Mouse (Mus musculus) forebrain, embryonic 13.5 days (tissue): ENCODE measurements around the gene Tex101. TPM values are rescaled to one million over a fixed set of nuclear protein-coding genes. Genes with fewer than 3 reads are reported as not detected.
"Not testable (repeated sequence)": the region's sequence is repeated elsewhere in the genome, so short reads cannot be mapped to it uniquely, and the experiment has no call there.

Experiments used
- ATAC-seq: fragments of 200-750 bp; cut with Nextera tagmentation; 2 replicates; pipeline ENCODE4 v1.8.0; 2017
- H3K27ac ChIP-seq: fragments of 300-500 bp; sonication (generic); 2 replicates; pipeline ENCODE4 v1.5.1; 2015; ENCODE audit warnings: inconsistent platforms, mild to moderate bottlenecking, moderate library complexity
- H3K27me3 ChIP-seq: fragments of 300-500 bp; sonication (generic); 2 replicates; pipeline ENCODE4 v1.6.1; 2015; ENCODE audit warnings: mild to moderate bottlenecking, inconsistent platforms
- H3K36me3 ChIP-seq: fragments of 300-500 bp; sonication (generic); 2 replicates; pipeline ENCODE4 v1.6.1; 2015; ENCODE audit warnings: mild to moderate bottlenecking, inconsistent platforms; ENCODE audit not compliant: poor library complexity, severe bottlenecking
- H3K4me1 ChIP-seq: fragments of 300-500 bp; sonication (generic); 2 replicates; pipeline ENCODE4 v1.6.1; 2015; ENCODE audit warnings: inconsistent platforms
- H3K4me2 ChIP-seq: fragments of 300-500 bp; sonication (generic); 2 replicates; pipeline ENCODE4 v1.6.1; 2015; ENCODE audit warnings: inconsistent platforms, mild to moderate bottlenecking, moderate library complexity
- H3K4me3 ChIP-seq: fragments of 300-500 bp; sonication (generic); 2 replicates; pipeline ENCODE4 v1.5.1; 2015; ENCODE audit warnings: mild to moderate bottlenecking, inconsistent platforms
- H3K9ac ChIP-seq: fragments of 300-500 bp; sonication (generic); 2 replicates; pipeline ENCODE4 v1.6.1; 2015; ENCODE audit warnings: mild to moderate bottlenecking, inconsistent platforms
- H3K9me3 ChIP-seq: fragments of 300-500 bp; sonication (generic); replicated peaks from 2 replicates; pipeline ENCODE4 v1.6.1; 2016; ENCODE audit warnings: inconsistent platforms
- WGBS: fragments of 180-500 bp; shearing (Covaris S2); methylation state at CpG from one replicate; pipeline ENCODE4 v1.1.7; 2015; 5-methylcytosine and 5-hydroxymethylcytosine counted together
- polyA plus RNA-seq: library from polyadenylated mRNA; unstranded; fragments of >200 nt; fragmentation: Nextera tagmentation; extraction: Ambion mirVana; gene quantifications from 2 replicates; pipeline ENCODE4 v1.2.1, GENCODE M21; 2015

The Tex101 gene
- polyA plus RNA-seq, 1 experiment from 2014 or later: not detected

DNA sequence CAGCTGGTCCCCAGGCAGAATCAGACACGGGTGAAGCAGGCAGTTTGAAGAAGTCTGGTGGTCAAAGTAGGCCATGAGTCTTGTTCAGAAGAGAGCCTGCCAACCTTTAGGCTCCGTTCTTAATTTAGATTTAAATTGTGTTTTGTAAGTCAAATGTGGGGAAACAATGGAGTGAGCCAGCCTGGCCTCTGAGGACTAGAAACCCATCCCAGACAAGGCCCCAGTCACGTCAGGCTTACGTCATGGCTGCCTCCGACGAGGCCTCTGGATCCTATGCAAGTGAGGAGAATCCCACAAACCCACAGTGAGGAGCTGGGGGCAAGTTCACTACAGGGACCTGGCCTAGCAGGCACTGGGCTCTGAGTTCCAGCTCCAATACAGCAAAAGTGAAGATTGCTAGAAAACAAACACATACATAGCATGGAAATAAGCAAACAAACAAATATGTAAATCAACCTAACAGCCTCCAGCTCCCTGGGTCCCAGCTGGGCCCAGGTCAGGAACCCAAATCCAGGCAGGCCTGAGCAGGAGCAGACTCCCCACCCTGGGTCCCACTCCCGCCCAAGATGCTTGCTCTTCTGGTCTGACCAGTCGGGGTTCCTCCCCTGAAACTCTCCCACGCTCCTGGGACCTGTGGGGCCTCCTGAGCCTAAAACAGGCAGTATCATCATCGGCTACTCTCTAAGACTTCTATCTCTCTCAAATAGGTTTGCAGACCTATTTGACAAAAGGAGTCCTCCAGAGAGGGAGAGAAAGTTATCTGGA, 46.2 kb downstream of the Tex101 start:
- H3K4me2 ChIP-seq: no peak overlapping the region
- no peaks in the 10 kb centered on the region for H3K9me3 ChIP-seq
- H3K9ac ChIP-seq: no peak overlapping the region
- WGBS: 71% methylated on average over 10 of the region's 10 CpGs
- ATAC-seq: no peak
- H3K36me3 ChIP-seq: no peaks in the 10 kb centered on the region
- peaks cover 11% of the 10 kb centered on the region for H3K4me1 ChIP-seq
- H3K27me3 ChIP-seq: 0 out of 2 replicates have a peak, but pooled peaks cover 7% of the 10 kb centered on the region
- H3K4me3 ChIP-seq: no peak overlapping the region
- no peak overlapping the region for H3K27ac ChIP-seq

DNA sequence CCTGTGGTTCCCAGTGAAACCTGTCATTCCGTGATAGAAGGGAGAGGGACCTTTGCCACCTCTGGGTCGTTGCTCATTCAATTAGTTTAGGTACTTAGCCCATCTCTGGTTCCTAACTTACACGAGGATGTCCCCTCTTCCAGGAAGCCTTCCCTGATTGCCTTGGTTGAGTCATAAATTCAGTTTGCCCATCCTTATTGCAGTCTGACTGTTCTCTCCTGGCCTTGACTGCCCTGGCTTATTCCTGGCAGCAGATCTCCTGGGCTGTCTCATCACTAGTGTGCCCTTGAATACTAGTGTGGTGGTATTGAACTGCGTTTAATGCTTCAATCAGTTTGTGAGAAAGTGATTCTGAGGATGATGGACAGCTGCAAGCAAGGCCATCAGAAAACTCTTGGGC, 46.8 kb downstream of the Tex101 start:
- no peak overlapping the region for H3K27ac ChIP-seq
- H3K4me1 ChIP-seq: peaks cover 11% of the 10 kb centered on the region
- H3K4me2 ChIP-seq: no peak overlapping the region
- H3K9me3 ChIP-seq: no peaks in the 10 kb centered on the region
- H3K4me3 ChIP-seq: no peak overlapping the region
- 65% methylated on average over 4 of the region's 4 CpGs for WGBS
- no peak for ATAC-seq
- no peaks in the 10 kb centered on the region for H3K36me3 ChIP-seq
- no peak overlapping the region for H3K9ac ChIP-seq
- 0 out of 2 replicates have a peak, but pooled peaks cover 4% of the 10 kb centered on the region for H3K27me3 ChIP-seq

DNA sequence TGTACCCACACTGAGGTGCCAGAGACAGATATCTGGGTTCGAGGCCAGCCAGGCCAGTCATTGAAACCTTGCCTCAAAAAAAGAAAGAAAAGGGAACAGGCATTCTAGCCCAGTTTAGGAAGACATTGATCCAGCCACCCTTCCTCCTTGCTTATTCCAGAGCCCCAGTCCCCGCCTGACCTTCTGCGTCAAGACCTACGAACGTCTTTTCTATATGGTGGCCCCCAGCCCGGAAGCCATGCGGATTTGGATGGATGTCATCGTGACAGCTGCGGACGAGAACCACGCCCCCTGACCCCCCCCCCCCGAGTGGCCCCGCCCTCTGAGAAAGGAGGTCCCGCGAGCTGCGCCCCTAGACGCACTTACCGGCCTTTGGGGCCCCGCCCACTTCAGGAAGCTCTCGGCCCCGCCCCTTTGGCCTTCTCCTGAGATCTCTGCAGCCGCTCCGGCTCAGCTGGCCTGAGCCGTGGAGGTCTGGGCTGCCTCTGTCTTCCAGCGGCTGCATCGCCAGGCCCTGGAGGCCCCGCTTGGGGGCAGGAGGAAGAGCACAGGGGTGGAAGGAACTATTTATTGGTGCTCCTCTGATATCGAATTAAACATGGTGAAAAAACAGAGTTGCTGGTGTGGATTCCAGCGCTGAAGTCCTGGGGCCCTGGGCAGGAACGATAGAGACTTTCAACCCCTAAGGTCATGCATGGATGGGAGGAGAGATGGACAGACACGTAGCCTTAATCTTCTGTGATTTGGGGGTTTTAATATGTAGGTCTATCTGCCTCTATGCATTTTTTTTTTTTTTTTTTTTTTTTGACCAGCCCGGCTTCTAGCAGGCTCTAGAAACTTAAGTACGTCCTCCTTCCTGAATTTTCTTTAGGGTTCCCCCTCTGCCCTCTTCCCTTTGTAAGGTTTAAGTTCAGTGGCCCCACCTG, 47.5 kb downstream of the Tex101 start:
- H3K27me3 ChIP-seq: 0 out of 2 replicates have a peak, but pooled peaks cover 2% of the 10 kb centered on the region
- H3K36me3 ChIP-seq: no peaks in the 10 kb centered on the region
- H3K4me3 ChIP-seq: peak overlapping the region; percentile 30
- H3K4me2 ChIP-seq: peak overlapping the region; percentile 56
- peak overlapping the region; percentile 51; the same call in 1 of the 2 replicates for H3K9ac ChIP-seq
- peaks cover 11% of the 10 kb centered on the region for H3K4me1 ChIP-seq
- WGBS: 10% methylated on average over 28 of the region's 33 CpGs
- H3K9me3 ChIP-seq: no peaks in the 10 kb centered on the region
- H3K27ac ChIP-seq: no peak overlapping the region
- ATAC-seq: peak; percentile 85

DNA sequence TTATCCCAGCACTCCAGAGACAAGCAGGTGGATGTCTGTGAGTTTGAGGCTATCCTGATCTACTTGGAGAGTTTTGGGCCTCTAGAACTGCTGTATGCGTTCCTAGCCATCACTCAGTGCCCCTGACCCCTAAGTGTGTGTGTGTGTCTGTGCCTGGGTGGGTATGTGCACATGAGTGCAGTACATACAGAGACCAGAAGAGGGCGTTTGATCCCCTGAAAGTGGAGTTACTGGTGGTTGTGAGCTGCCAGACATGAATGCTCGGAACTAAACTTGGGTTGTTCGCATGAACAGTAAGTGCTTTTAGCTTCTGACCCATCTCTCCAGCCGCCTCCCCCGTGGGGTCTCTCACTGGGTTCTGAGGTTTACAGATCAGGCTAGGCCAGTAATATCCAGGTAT, 53.5 kb downstream of the Tex101 start:
- Histone ChIP-seq H3K4me2 (no peak overlapping the region), H3K27me3 (no peaks in the 10 kb centered on the region), H3K4me1 (0 out of 2 replicates have a peak, but pooled peaks cover 4% of the 10 kb centered on the region), H3K9ac (no peak overlapping the region), H3K9me3 (peaks cover 8% of the 10 kb centered on the region; the same call in 1 of the 2 replicates), H3K27ac (no peak overlapping the region), H3K4me3 (no peak overlapping the region), H3K36me3 (no peaks in the 10 kb centered on the region)
- 80% methylated on average over 6 of the region's 6 CpGs for WGBS
- ATAC-seq: no peak

DNA sequence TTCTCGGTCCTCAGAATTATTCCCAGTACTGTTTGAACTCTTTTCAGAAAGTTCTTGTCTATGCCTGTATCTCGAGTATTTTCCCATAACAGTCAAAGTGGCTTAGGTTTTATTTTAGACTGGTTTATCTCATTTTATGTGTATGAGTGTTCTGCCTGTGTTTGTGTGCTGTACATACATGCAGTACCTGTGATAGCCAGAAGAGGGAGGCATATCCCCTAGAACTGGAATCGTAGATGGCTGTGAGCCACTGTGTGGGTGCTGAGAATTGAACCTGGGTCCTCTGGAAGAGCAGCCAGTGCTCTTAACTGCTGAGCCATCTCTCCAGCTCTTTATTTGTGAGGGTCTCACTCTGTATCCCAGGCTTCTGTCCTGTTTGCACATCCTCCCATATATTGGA, 55.3 kb downstream of the Tex101 start:
- Histone ChIP-seq H3K27ac (no peak overlapping the region), H3K9me3 (peaks cover 8% of the 10 kb centered on the region; the same call in 1 of the 2 replicates), H3K4me1 (0 out of 2 replicates have a peak, but pooled peaks cover 4% of the 10 kb centered on the region), H3K9ac (no peak overlapping the region), H3K4me3 (no peak overlapping the region), H3K4me2 (no peak overlapping the region), H3K27me3 (no peaks in the 10 kb centered on the region), H3K36me3 (no peaks in the 10 kb centered on the region)
- WGBS: 79% methylated on average over 3 of the region's 3 CpGs
- no peak for ATAC-seq

DNA sequence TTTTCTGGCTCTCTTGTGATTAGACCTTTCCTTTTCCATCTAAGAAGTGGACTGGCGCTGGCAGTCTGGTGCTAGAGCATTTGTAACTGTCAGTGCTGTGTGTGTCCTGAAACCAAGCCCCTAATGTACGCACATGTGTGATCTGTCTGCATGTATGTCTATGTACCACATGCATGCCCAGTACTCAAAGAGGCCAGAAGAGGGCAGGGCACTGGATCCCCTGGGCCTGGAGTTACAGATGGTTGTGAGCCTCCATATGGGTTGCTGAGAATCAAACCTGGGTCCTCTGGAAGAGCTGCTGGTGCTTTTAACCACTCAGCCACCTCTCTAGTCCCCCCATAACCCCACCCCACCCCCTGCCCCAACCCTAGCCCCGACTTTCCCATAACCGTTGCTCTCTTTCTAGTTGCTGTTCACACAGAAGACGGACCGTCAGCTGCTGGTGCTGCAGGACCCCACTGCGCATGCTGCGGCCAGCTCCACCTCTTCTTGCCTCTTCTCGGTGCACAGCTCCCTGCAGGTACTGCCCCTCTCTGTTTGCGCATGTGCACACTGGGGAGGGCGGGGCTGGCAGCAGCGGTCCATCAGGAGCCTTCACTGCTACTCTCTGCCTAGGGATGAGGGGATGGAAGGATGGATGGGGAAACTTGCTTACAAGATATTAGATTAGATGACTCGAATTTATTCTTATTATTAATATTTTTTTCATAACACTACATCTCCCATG, 56.6 kb downstream of the Tex101 start:
- no peaks in the 10 kb centered on the region for H3K36me3 ChIP-seq
- 0 out of 2 replicates have a peak, but pooled peaks cover 4% of the 10 kb centered on the region for H3K27me3 ChIP-seq
- H3K9me3 ChIP-seq: peaks cover 8% of the 10 kb centered on the region; the same call in 1 of the 2 replicates
- H3K4me2 ChIP-seq: no peak overlapping the region
- 43% methylated on average over 13 of the region's 13 CpGs for WGBS
- no peak overlapping the region for H3K9ac ChIP-seq
- ATAC-seq: no peak
- no peak overlapping the region for H3K27ac ChIP-seq
- H3K4me1 ChIP-seq: no peaks in the 10 kb centered on the region
- H3K4me3 ChIP-seq: no peak overlapping the region

- H3K9me3 ChIP-seq, H3K36me3 ChIP-seq, H3K27ac ChIP-seq, H3K9ac ChIP-seq, H3K4me1 ChIP-seq, H3K4me2 ChIP-seq, ATAC-seq, H3K4me3 ChIP-seq: not testable (repeated sequence)
- peaks cover 11% of the 10 kb centered on the region for H3K27me3 ChIP-seq
- WGBS: 90% methylated on average over 8 of the region's 8 CpGs
These were observed 58.1 kb downstream of the Tex101 start for GRCm38 (mm10) chr7:24618374-24618773.

Other genes starting within 250 kb of the Tex101 start
- 0.15 TPM in 1 of 2 replicates, not detected in the other for gene Irgc1, start 224.4 kb downstream of the Tex101 start, polyA plus RNA-seq
- 1.3 TPM in 2 replicates for gene Plaur, start 214.2 kb downstream of the Tex101 start, polyA plus RNA-seq
- gene Cadm4, start 194.7 kb downstream of the Tex101 start, polyA plus RNA-seq: 45.8 and 47.0 TPM in 2 replicates
- 214 and 220 TPM in 2 replicates for gene Zfp428, start 169.7 kb downstream of the Tex101 start, polyA plus RNA-seq
- gene AC161166.1, start 164.2 kb downstream of the Tex101 start, polyA plus RNA-seq: 0.97 and 1.1 TPM in 2 replicates
- gene Irgq, start 146.0 kb downstream of the Tex101 start, polyA plus RNA-seq: 15.1 and 17.4 TPM in 2 replicates
- gene Pinlyp, start 130.6 kb downstream of the Tex101 start, polyA plus RNA-seq: not detected in 2 replicates
- gene Xrcc1, start 130.4 kb downstream of the Tex101 start, polyA plus RNA-seq: 89.6 and 99.1 TPM in 2 replicates
- 16.8 and 16.9 TPM in 2 replicates for gene Ethe1, start 89.1 kb downstream of the Tex101 start, polyA plus RNA-seq
- gene Zfp575, start 89.0 kb downstream of the Tex101 start, polyA plus RNA-seq: 4.7 and 5.1 TPM in 2 replicates
- not detected in 2 replicates for gene Phldb3, start 65.9 kb downstream of the Tex101 start, polyA plus RNA-seq
- gene Lypd3, start 40.1 kb downstream of the Tex101 start, polyA plus RNA-seq: 0.14 TPM in 1 of 2 replicates, not detected in the other
- not detected in 2 replicates for gene BC049730, start 32.6 kb upstream of the Tex101 start, polyA plus RNA-seq
- not detected in 2 replicates for gene Gm4763, start 50.2 kb upstream of the Tex101 start, polyA plus RNA-seq
- gene Cd177, start 83.6 kb upstream of the Tex101 start, polyA plus RNA-seq: 0.05 and 0.10 TPM in 2 replicates
- not detected in 2 replicates for gene Ceacam10, start 100.5 kb upstream of the Tex101 start, polyA plus RNA-seq
- gene Gm9844, start 185.5 kb upstream of the Tex101 start, polyA plus RNA-seq: 29.8 and 31.0 TPM in 2 replicates
- gene Lypd4, start 193.3 kb upstream of the Tex101 start, polyA plus RNA-seq: not detected in 2 replicates
- gene Dmrtc2, start 193.4 kb upstream of the Tex101 start, polyA plus RNA-seq: 0.10 and 0.13 TPM in 2 replicates
- gene Rps19, start 207.7 kb upstream of the Tex101 start, polyA plus RNA-seq: 1,732 and 1,934 TPM in 2 replicates
- 0.18 TPM in 1 of 2 replicates, not detected in the other for gene Cd79a, start 220.7 kb upstream of the Tex101 start, polyA plus RNA-seq
- gene Arhgef1, start 226.2 kb upstream of the Tex101 start, polyA plus RNA-seq: 54.2 and 54.9 TPM in 2 replicates